Mouse (Mus musculus): ENCODE data around the gene Smco4. TPM values are rescaled to one million over a fixed set of nuclear protein-coding genes. Genes with fewer than 3 reads are reported as not detected.

The Smco4 gene
- polyA plus RNA-seq, 1 experiment from 2014 or later: 0.54 TPM

DNA sequence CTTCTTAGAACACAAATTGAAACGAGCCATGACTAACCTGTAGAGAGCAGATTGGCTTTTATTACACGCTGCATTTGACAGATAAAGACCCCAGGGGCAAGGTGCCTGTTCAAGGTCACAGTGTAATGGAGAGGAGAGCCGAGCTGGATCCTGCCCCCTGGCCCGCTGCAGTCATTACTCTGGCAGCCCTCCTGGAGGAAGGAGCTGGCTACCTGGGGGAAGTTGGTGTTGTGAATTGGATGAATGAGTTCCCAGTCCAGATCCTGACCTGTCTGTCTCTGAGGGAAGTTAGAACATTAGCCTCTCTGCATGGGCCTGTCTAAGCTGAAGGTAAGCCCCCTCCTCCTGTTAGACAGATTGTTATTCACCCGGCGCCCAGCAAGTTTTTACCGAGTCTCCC is 9.2 kb downstream of the Smco4 start:
- Histone ChIP-seq H3K4me2 (ENCODE audit: low read length) (no peak overlapping the region), H3K4me3 (ENCODE audit: low read depth, low read length) (no peak overlapping the region), H3K27ac (ENCODE audit: low read length) (no peak overlapping the region), H3K27me3 (ENCODE audit: control insufficient read depth, insufficient read depth, low read depth, low read length) (no peaks in the 10 kb centered on the region), H3K4me1 (ENCODE audit: control insufficient read depth, insufficient read depth, low read length) (peaks cover 3% of the 10 kb centered on the region; the same call in 1 of the 2 replicates), H3K36me3 (ENCODE audit: control insufficient read depth, insufficient read depth, low read length) (no peaks in the 10 kb centered on the region), H3K9me3 (replicated peaks; ENCODE audit: control insufficient read depth, low read length, poor library complexity, severe bottlenecking) (no peaks in the 10 kb centered on the region), H3K9ac (ENCODE audit: low read depth, low read length) (no peak overlapping the region)
- peak; percentile 49 for ATAC-seq
- 45% methylated on average over 7 of the region's 7 CpGs for WGBS

GRCm38 (mm10) chr9:15503307-15503706 is 10.1 kb downstream of the Smco4 start:
- Histone ChIP-seq H3K9ac (ENCODE audit: low read depth, low read length) (no peak overlapping the region), H3K36me3 (ENCODE audit: control insufficient read depth, insufficient read depth, low read length) (no peaks in the 10 kb centered on the region), H3K27me3 (ENCODE audit: control insufficient read depth, insufficient read depth, low read depth, low read length) (no peaks in the 10 kb centered on the region), H3K4me1 (ENCODE audit: control insufficient read depth, insufficient read depth, low read length) (peaks cover 3% of the 10 kb centered on the region; the same call in 1 of the 2 replicates), H3K9me3 (replicated peaks; ENCODE audit: control insufficient read depth, low read length, poor library complexity, severe bottlenecking) (no peaks in the 10 kb centered on the region), H3K4me3 (ENCODE audit: low read depth, low read length) (no peak overlapping the region), H3K4me2 (ENCODE audit: low read length) (no peak overlapping the region), H3K27ac (ENCODE audit: low read length) (no peak overlapping the region)
- no peak for ATAC-seq
- WGBS: 81% methylated on average over 10 of the region's 10 CpGs

- Histone ChIP-seq H3K9ac (ENCODE audit: low read depth, low read length) (no peak overlapping the region), H3K27me3 (ENCODE audit: control insufficient read depth, insufficient read depth, low read depth, low read length) (no peaks in the 10 kb centered on the region), H3K36me3 (ENCODE audit: control insufficient read depth, insufficient read depth, low read length) (no peaks in the 10 kb centered on the region), H3K4me1 (ENCODE audit: control insufficient read depth, insufficient read depth, low read length) (peaks cover 3% of the 10 kb centered on the region; the same call in 1 of the 2 replicates), H3K27ac (ENCODE audit: low read length) (no peak overlapping the region), H3K9me3 (replicated peaks; ENCODE audit: control insufficient read depth, low read length, poor library complexity, severe bottlenecking) (no peaks in the 10 kb centered on the region), H3K4me3 (ENCODE audit: low read depth, low read length) (no peak overlapping the region), H3K4me2 (ENCODE audit: low read length) (no peak overlapping the region)
- ATAC-seq: no peak
- 75% methylated on average over 6 of the region's 6 CpGs for WGBS
These were observed 10.6 kb downstream of the Smco4 start for GRCm38 (mm10) chr9:15503827-15504226.

GRCm38 (mm10) chr9:15505288-15505687 is 12.1 kb downstream of the Smco4 start:
- WGBS: 78% methylated on average over 1 of the region's 1 CpGs
- Histone ChIP-seq H3K4me1 (ENCODE audit: control insufficient read depth, insufficient read depth, low read length) (peaks cover 3% of the 10 kb centered on the region; the same call in 1 of the 2 replicates), H3K9me3 (replicated peaks; ENCODE audit: control insufficient read depth, low read length, poor library complexity, severe bottlenecking) (no peaks in the 10 kb centered on the region), H3K9ac (ENCODE audit: low read depth, low read length) (no peak overlapping the region), H3K36me3 (ENCODE audit: control insufficient read depth, insufficient read depth, low read length) (no peaks in the 10 kb centered on the region), H3K4me3 (ENCODE audit: low read depth, low read length) (no peak overlapping the region), H3K27me3 (ENCODE audit: control insufficient read depth, insufficient read depth, low read depth, low read length) (no peaks in the 10 kb centered on the region), H3K4me2 (ENCODE audit: low read length) (no peak overlapping the region), H3K27ac (ENCODE audit: low read length) (no peak overlapping the region)
- ATAC-seq: no peak

- Histone ChIP-seq H3K9me3 (replicated peaks; ENCODE audit: control insufficient read depth, low read length, poor library complexity, severe bottlenecking) (no peaks in the 10 kb centered on the region), H3K36me3 (ENCODE audit: control insufficient read depth, insufficient read depth, low read length) (no peaks in the 10 kb centered on the region), H3K4me1 (ENCODE audit: control insufficient read depth, insufficient read depth, low read length) (peaks cover 5% of the 10 kb centered on the region; the same call in 1 of the 2 replicates), H3K27me3 (ENCODE audit: control insufficient read depth, insufficient read depth, low read depth, low read length) (no peaks in the 10 kb centered on the region), H3K4me3 (ENCODE audit: low read depth, low read length) (no peak overlapping the region), H3K27ac (ENCODE audit: low read length) (no peak overlapping the region), H3K4me2 (ENCODE audit: low read length) (no peak overlapping the region), H3K9ac (ENCODE audit: low read depth, low read length) (no peak overlapping the region)
- ATAC-seq: no peak
- whole genome bisulfite sequencing: 85% methylated on average over 3 of the region's 3 CpGs
These were observed 13.6 kb downstream of the Smco4 start for GRCm38 (mm10) chr9:15506863-15507262.

DNA sequence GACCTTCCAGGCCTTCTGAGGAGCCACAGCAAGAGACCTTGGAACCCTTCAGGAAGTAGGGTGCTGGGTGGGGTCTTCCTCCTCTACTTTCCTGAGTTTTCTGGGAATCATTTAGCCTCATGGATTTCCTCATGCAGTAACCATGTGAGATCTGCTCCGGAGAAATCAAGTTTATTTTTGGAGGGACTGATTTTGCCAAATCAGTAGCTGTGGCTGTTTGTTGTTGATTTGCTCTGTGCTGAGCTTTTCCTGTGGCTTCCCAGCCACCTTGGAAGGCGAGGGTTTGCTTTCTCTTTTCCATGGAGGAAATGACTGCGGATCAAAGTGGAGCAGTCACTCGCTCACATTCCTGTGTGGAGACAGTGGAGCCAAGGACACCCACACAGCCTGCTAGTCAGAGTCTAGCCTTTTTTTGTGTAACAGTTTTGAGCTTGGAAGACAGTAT is 14.2 kb downstream of the Smco4 start:
- H3K4me2 ChIP-seq (ENCODE audit: low read length): no peak overlapping the region
- H3K27ac ChIP-seq (ENCODE audit: low read length): no peak overlapping the region
- H3K27me3 ChIP-seq (ENCODE audit: control insufficient read depth, insufficient read depth, low read depth, low read length): no peaks in the 10 kb centered on the region
- peaks cover 4% of the 10 kb centered on the region; the same call in 1 of the 2 replicates for H3K4me1 ChIP-seq (ENCODE audit: control insufficient read depth, insufficient read depth, low read length)
- H3K9me3 ChIP-seq (replicated peaks; ENCODE audit: control insufficient read depth, low read length, poor library complexity, severe bottlenecking): no peaks in the 10 kb centered on the region
- H3K36me3 ChIP-seq (ENCODE audit: control insufficient read depth, insufficient read depth, low read length): no peaks in the 10 kb centered on the region
- 93% methylated on average over 4 of the region's 4 CpGs for WGBS
- no peak for ATAC-seq
- no peak overlapping the region for H3K4me3 ChIP-seq (ENCODE audit: low read depth, low read length)
- no peak overlapping the region for H3K9ac ChIP-seq (ENCODE audit: low read depth, low read length)

DNA sequence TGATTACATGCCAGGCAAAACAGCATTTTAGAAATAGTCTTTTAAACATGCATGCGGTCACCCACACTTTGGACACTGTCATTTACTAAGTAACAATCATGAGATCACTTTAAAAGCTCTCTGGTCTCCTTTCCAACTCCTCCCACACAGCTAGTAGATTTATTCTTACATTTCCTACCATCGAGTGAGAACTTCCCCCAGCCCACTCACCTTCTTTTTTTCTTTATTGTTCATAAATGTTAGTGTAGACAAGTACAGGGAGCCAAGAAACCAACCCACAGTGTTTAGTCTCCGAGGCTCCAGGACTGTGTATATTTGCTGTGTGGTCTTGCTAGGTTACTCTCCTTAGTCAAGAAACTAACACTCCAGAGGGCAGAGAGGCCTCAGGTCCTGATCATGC is 16.1 kb downstream of the Smco4 start:
- Histone ChIP-seq H3K9me3 (replicated peaks; ENCODE audit: control insufficient read depth, low read length, poor library complexity, severe bottlenecking) (no peaks in the 10 kb centered on the region), H3K4me3 (ENCODE audit: low read depth, low read length) (no peak overlapping the region), H3K4me2 (ENCODE audit: low read length) (no peak overlapping the region), H3K27me3 (ENCODE audit: control insufficient read depth, insufficient read depth, low read depth, low read length) (no peaks in the 10 kb centered on the region), H3K27ac (ENCODE audit: low read length) (no peak overlapping the region), H3K4me1 (ENCODE audit: control insufficient read depth, insufficient read depth, low read length) (peaks cover 2% of the 10 kb centered on the region; the same call in 1 of the 2 replicates), H3K9ac (ENCODE audit: low read depth, low read length) (no peak overlapping the region), H3K36me3 (ENCODE audit: control insufficient read depth, insufficient read depth, low read length) (no peaks in the 10 kb centered on the region)
- no peak for ATAC-seq
- 87% methylated on average over 3 of the region's 3 CpGs for WGBS

GRCm38 (mm10) chr9:15510557-15511310 is 17.5 kb downstream of the Smco4 start:
- H3K4me2 ChIP-seq (ENCODE audit: low read length): no peak overlapping the region
- no peak overlapping the region for H3K9ac ChIP-seq (ENCODE audit: low read depth, low read length)
- H3K27ac ChIP-seq (ENCODE audit: low read length): no peak overlapping the region
- 0 out of 2 replicates have a peak, but pooled peaks have one; percentile 11 for ATAC-seq
- no peaks in the 10 kb centered on the region for H3K36me3 ChIP-seq (ENCODE audit: control insufficient read depth, insufficient read depth, low read length)
- no peaks in the 10 kb centered on the region for H3K9me3 ChIP-seq (replicated peaks; ENCODE audit: control insufficient read depth, low read length, poor library complexity, severe bottlenecking)
- H3K27me3 ChIP-seq (ENCODE audit: control insufficient read depth, insufficient read depth, low read depth, low read length): no peaks in the 10 kb centered on the region
- no peak overlapping the region for H3K4me3 ChIP-seq (ENCODE audit: low read depth, low read length)
- 43% methylated on average over 3 of the region's 3 CpGs for WGBS
- peaks cover 2% of the 10 kb centered on the region; the same call in 1 of the 2 replicates for H3K4me1 ChIP-seq (ENCODE audit: control insufficient read depth, insufficient read depth, low read length)

- Histone ChIP-seq H3K9ac (ENCODE audit: low read depth, low read length) (no peak overlapping the region), H3K27me3 (ENCODE audit: control insufficient read depth, insufficient read depth, low read depth, low read length) (no peaks in the 10 kb centered on the region), H3K36me3 (ENCODE audit: control insufficient read depth, insufficient read depth, low read length) (no peaks in the 10 kb centered on the region), H3K4me1 (ENCODE audit: control insufficient read depth, insufficient read depth, low read length) (peaks cover 2% of the 10 kb centered on the region; the same call in 1 of the 2 replicates), H3K4me3 (ENCODE audit: low read depth, low read length) (no peak overlapping the region), H3K9me3 (replicated peaks; ENCODE audit: control insufficient read depth, low read length, poor library complexity, severe bottlenecking) (no peaks in the 10 kb centered on the region), H3K27ac (ENCODE audit: low read length) (no peak overlapping the region), H3K4me2 (ENCODE audit: low read length) (no peak overlapping the region)
- WGBS: 45% methylated on average over 7 of the region's 7 CpGs
- peak; percentile 15; the same call in 1 of the 2 replicates for ATAC-seq
These were observed 19.7 kb downstream of the Smco4 start for GRCm38 (mm10) chr9:15512918-15513317.

Data from midbrain, embryonic 16.5 days (tissue).